Mouse (Mus musculus): ENCODE data around the gene Pdc. TPM values are rescaled to one million over a fixed set of nuclear protein-coding genes. Genes with fewer than 3 reads are reported as not detected.

Pdc gene
- not detected in 2 replicates for polyA plus RNA-seq (2012; rRNA removed)

DNA sequence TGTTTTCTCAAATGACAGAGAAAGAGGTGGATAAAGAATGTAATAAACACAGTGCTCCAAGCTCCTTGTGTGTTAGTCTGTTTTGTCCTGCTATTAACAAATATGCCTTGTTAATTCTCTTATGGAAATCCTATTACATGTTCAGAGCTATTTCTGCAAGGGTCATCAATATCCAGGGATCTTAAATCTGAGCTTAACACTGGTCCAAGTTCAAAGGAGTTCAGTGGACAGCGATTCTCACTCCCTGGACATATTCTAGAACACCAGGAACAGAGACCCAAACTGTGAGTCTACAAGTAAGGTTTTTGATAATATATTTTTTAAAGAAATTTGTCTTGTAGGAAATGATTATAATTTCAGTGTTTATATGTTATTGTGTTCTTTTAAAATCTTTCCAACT, at the start of gene Pdc:
TSS of gene Pdc (plus strand) at position 213 of the 400 bp plus-strand sequence.

Other genes with a start within 250 kb of the Pdc start
- gene Ptgs2, start 219.4 kb upstream of the Pdc start, polyA plus RNA-seq (2012; rRNA removed): 0.15 and 0.76 TPM in 2 replicates
- 90.9 and 91.5 TPM in 2 replicates for gene Tpr, start 73.4 kb downstream of the Pdc start, polyA plus RNA-seq (2012; rRNA removed)
- 28.4 and 29.6 TPM in 2 replicates for gene Odr4, start 73.7 kb downstream of the Pdc start, polyA plus RNA-seq (2012; rRNA removed)
- gene Prg4, start 146.7 kb downstream of the Pdc start, polyA plus RNA-seq (2012; rRNA removed): 0.39 and 0.74 TPM in 2 replicates

Measured in central nervous system, embryonic 18 days (tissue).